In genomic region chr11:75469261-75469660, GRCm38 (mm10) we compare ENCODE assay signal across 22 mouse cellular contexts. TPM values are rescaled to one million over a fixed set of nuclear protein-coding genes. Genes with fewer than 3 reads are reported as not detected.
DNase-seq lines count a peak whose midpoint lies in the region; ATAC-seq and TF ChIP-seq lines count a peak whose summit lies in the region.
"Had no signal": no experiment of that assay in that cellular context is flagged by ENCODE, and none has a peak within 500 bp of the region (broad histone marks: within the 10 kb centered on the region; RNA-seq: fewer than 3 reads in every experiment).

No protein-coding gene starts in this region.

- no peak for ATAC-seq in kidney, embryonic 15.5 days (replicated peaks; ENCODE audit: low FRiP score)
- no peak for ATAC-seq in liver, embryonic 12.5 days
- ATAC-seq: forebrain, embryonic 16.5 days had no signal

- 0 out of 2 replicates have a peak overlapping the region, but pooled peaks have one; percentile 8 for H3K27ac ChIP-seq in gastrocnemius, adult 2 months
- no peak overlapping the region for H3K27ac ChIP-seq in kidney, embryonic 15.5 days
- H3K27ac ChIP-seq in liver, embryonic 12.5 days, result peak overlapping the region; percentile 24; the same call in 1 of the 2 replicates
- H3K27ac ChIP-seq: embryonic facial prominence, embryonic 13.5 days; forebrain, embryonic 12.5 days; heart, embryonic 13.5 days had no signal

- peaks cover 20% of the 10 kb centered on the region for H3K36me3 ChIP-seq in kidney, embryonic 15.5 days
- H3K36me3 ChIP-seq in liver, embryonic 12.5 days, result peaks cover 25% of the 10 kb centered on the region

- no peak for TF ChIP-seq CTCF in gastrocnemius, adult 2 months (IDR thresholded peaks at IDR 0.05)

- peaks cover 14% of the 10 kb centered on the region for H3K4me1 ChIP-seq in kidney, embryonic 15.5 days
- peaks cover 60% of the 10 kb centered on the region for H3K4me1 ChIP-seq in liver, embryonic 12.5 days

- H3K9me3 ChIP-seq in kidney, embryonic 15.5 days (replicated peaks), result no peaks in the 10 kb centered on the region
- H3K9me3 ChIP-seq in liver, embryonic 12.5 days (replicated peaks), result no peaks in the 10 kb centered on the region
- H3K9me3 ChIP-seq: embryonic facial prominence, embryonic 13.5 days had no signal

- H3K4me3 ChIP-seq in gastrocnemius, adult 2 months, result no peak overlapping the region
- no peak overlapping the region for H3K4me3 ChIP-seq in kidney, embryonic 15.5 days (replicated peaks)
- no peak overlapping the region for H3K4me3 ChIP-seq in liver, embryonic 12.5 days
- H3K4me3 ChIP-seq: forebrain, embryonic 12.5 days had no signal

- no peak overlapping the region for H3K9ac ChIP-seq in kidney, embryonic 15.5 days
- H3K9ac ChIP-seq in liver, embryonic 12.5 days, result no peak overlapping the region
- H3K9ac ChIP-seq: forebrain, embryonic 12.5 days had no signal

- DNase-seq in gastrocnemius, adult 2 months, result no peak
- DNase-seq in gastrocnemius, postnatal 36 days, result no peak
- DNase-seq in kidney, adult 9 months, result peak; percentile 38
- DNase-seq in liver, result no peak
- DNase-seq in adrenal gland, adult 18-20 months (ENCODE audit: low spot score in 2 of 2), result no peak
- DNase-seq: adrenal gland, postnatal 14 days; B cell, adult 2 months; cerebellum, adult 18-20 months; cerebellum, adult 9-11 months; cerebellum, postnatal 36 days; gastrocnemius, postnatal 25 days; heart, adult 11 months; heart, postnatal 36 days had no signal

- no peak overlapping the region for H3K4me2 ChIP-seq in kidney, embryonic 15.5 days
- H3K4me2 ChIP-seq in liver, embryonic 12.5 days, result no peak overlapping the region

- intact Hi-C loops in gastrocnemius, adult 2 months (cut with DNase I), result loop anchor here (2.0 kb wide), 1 partner anchor 40 kb away; no protein-coding TSS in a partner anchor
- intact Hi-C loops in gastrocnemius, postnatal 36 days (cut with DNase I), result loop anchor here (5.0 kb wide), 1 partner anchor 33 kb away; no protein-coding TSS in a partner anchor

- 88% methylated on average over 4 of the region's 4 CpGs for WGBS in kidney, embryonic 15.5 days
- WGBS in liver, embryonic 12.5 days (ENCODE audit: insufficient replicate concordance), result 87% methylated on average over 4 of the region's 4 CpGs

- H3K27me3 ChIP-seq in kidney, embryonic 15.5 days, result no peaks in the 10 kb centered on the region
- no peaks in the 10 kb centered on the region for H3K27me3 ChIP-seq in liver, embryonic 12.5 days (replicated peaks)
- H3K27me3 ChIP-seq: embryonic facial prominence, embryonic 13.5 days; heart, embryonic 13.5 days had no signal

RNA-seq across cellular contexts. Expression of gene Tlcd2, which starts 7.7 kb away (rescaled TPM):
- total RNA-seq in gastrocnemius, adult 2 months (2021), result 1 to 10 TPM; 2.6 to 3.1 TPM
- 1 to 10 TPM; 3.4 to 3.6 TPM for total RNA-seq in gastrocnemius, postnatal 36 days (2021)
- 22.6 and 24.5 TPM in 2 replicates for polyA plus RNA-seq in kidney, embryonic 15.5 days (2015; fragmentation: Nextera tagmentation; extraction: Ambion mirVana)
- 19.6 and 21.4 TPM in 2 replicates for polyA plus RNA-seq in liver, embryonic 12.5 days (2016; fragmentation: Nextera tagmentation; extraction: Ambion mirVana)
- total RNA-seq in adrenal gland, adult 18-20 months (2021), result 1 to 10 TPM; 8.1 to 9.1 TPM

RNA-seq across cellular contexts. Expression of gene Wdr81, which starts 14.7 kb away (rescaled TPM):
- 1 to 10 TPM; 4.9 to 6.4 TPM for total RNA-seq in gastrocnemius, adult 2 months (2021)
- total RNA-seq in gastrocnemius, postnatal 36 days (2021), result 1 to 10 TPM; 4.1 to 5.4 TPM
- polyA plus RNA-seq in kidney, embryonic 15.5 days (2015; fragmentation: Nextera tagmentation; extraction: Ambion mirVana), result 5.0 and 6.2 TPM in 2 replicates
- 24.8 and 25.0 TPM in 2 replicates for polyA plus RNA-seq in liver, embryonic 12.5 days (2016; fragmentation: Nextera tagmentation; extraction: Ambion mirVana)
- total RNA-seq in adrenal gland, adult 18-20 months (2021), result 10 to 100 TPM; 11.5 to 15.3 TPM

RNA-seq across cellular contexts. Expression of gene Prpf8, which starts 17.4 kb away (rescaled TPM):
- 10 to 100 TPM; 69.3 to 76.7 TPM for total RNA-seq in gastrocnemius, adult 2 months (2021)
- total RNA-seq in gastrocnemius, postnatal 36 days (2021), result 10 to 100 TPM; 56.1 to 64.1 TPM
- 54.6 and 61.7 TPM in 2 replicates for polyA plus RNA-seq in kidney, embryonic 15.5 days (2015; fragmentation: Nextera tagmentation; extraction: Ambion mirVana)
- 46.6 and 47.9 TPM in 2 replicates for polyA plus RNA-seq in liver, embryonic 12.5 days (2016; fragmentation: Nextera tagmentation; extraction: Ambion mirVana)
- total RNA-seq in adrenal gland, adult 18-20 months (2021), result 100 to 1,000 TPM; 118 to 147 TPM

RNA-seq across cellular contexts. Expression of gene Serpinf2, which starts 29.9 kb away (rescaled TPM):
- not detected for total RNA-seq in gastrocnemius, adult 2 months (2021)
- not detected for total RNA-seq in gastrocnemius, postnatal 36 days (2021)
- polyA plus RNA-seq in kidney, embryonic 15.5 days (2015; fragmentation: Nextera tagmentation; extraction: Ambion mirVana), result 35.4 and 47.2 TPM in 2 replicates
- 351 and 375 TPM in 2 replicates for polyA plus RNA-seq in liver, embryonic 12.5 days (2016; fragmentation: Nextera tagmentation; extraction: Ambion mirVana)
- total RNA-seq in adrenal gland, adult 18-20 months (2021), result not detected
- total RNA-seq: gastrocnemius, postnatal 25 days; heart, postnatal 36 days; MEL had no signal
- polyA plus RNA-seq: forebrain, embryonic 12.5 days; forebrain, embryonic 16.5 days; heart, postnatal 0 days; hindbrain, embryonic 11.5 days had no signal

RNA-seq across cellular contexts. Expression of gene Rilp, which starts 40.6 kb away (rescaled TPM):
- 10 to 100 TPM; 33.4 to 41.9 TPM for total RNA-seq in gastrocnemius, adult 2 months (2021)
- total RNA-seq in gastrocnemius, postnatal 36 days (2021), result 10 to 100 TPM; 39.1 to 40.1 TPM
- polyA plus RNA-seq in kidney, embryonic 15.5 days (2015; fragmentation: Nextera tagmentation; extraction: Ambion mirVana), result 1.3 TPM in 2 replicates
- 0.89 and 1.2 TPM in 2 replicates for polyA plus RNA-seq in liver, embryonic 12.5 days (2016; fragmentation: Nextera tagmentation; extraction: Ambion mirVana)
- 10 to 100 TPM; 11.5 to 20.8 TPM for total RNA-seq in adrenal gland, adult 18-20 months (2021)
- polyA plus RNA-seq: embryonic facial prominence, embryonic 13.5 days had no signal
